Mouse (Mus musculus) E14TG2a.4 (cell line): Measurements from ENCODE around the gene Pgm5.
"Not testable (repeated sequence)": the region's sequence is repeated elsewhere in the genome, so short reads cannot be mapped to it uniquely, and the experiment has no call there.

ENCODE experiments used
- H3K27me3 ChIP-seq: 2 replicates; pipeline ENCODE4 v1.6.1; 2014; ENCODE audit warnings: low read length, control low read depth; ENCODE audit not compliant: insufficient read depth
- H3K36me3 ChIP-seq: 2 replicates; pipeline ENCODE4 v1.6.1; 2014; ENCODE audit warnings: low read length, control low read depth; ENCODE audit not compliant: insufficient read depth
- H3K4me1 ChIP-seq: replicated peaks from 2 replicates; pipeline ENCODE4 v1.6.1; 2014; ENCODE audit warnings: low read depth, low read length, control low read depth
- H3K4me3 ChIP-seq: replicated peaks from 2 replicates; pipeline ENCODE4 v1.5.1; 2014; ENCODE audit warnings: mild to moderate bottlenecking, low read length
- H3K9me3 ChIP-seq: 2 replicates; pipeline ENCODE4 v1.6.1; 2014; ENCODE audit warnings: low read length, control low read depth
- CTCF ChIP-seq: conservative IDR thresholded peaks from 2 replicates; pipeline ENCODE4 v1.5.1; 2014; ENCODE audit warnings: low read length
- NANOG ChIP-seq: IDR thresholded peaks from 2 replicates; pipeline ENCODE4 v1.6.1; 2014; ENCODE audit warnings: borderline replicate concordance, low read length, mixed read lengths
- POU5F1 ChIP-seq: IDR thresholded peaks from 2 replicates; pipeline ENCODE4 v1.6.1; 2014; ENCODE audit warnings: low read length, borderline replicate concordance

Pgm5 gene

GRCm38 (mm10) chr19:24881237-24881636, 19.6 kb upstream of the Pgm5 start:
- no peaks in the 10 kb centered on the region for H3K9me3 ChIP-seq
- no peaks in the 10 kb centered on the region for H3K36me3 ChIP-seq
- TF ChIP-seq CTCF (no peak), NANOG (no peak), POU5F1 (no peak)
- peaks cover 14% of the 10 kb centered on the region for H3K27me3 ChIP-seq
- no peaks in the 10 kb centered on the region for H3K4me1 ChIP-seq
- no peak overlapping the region for H3K4me3 ChIP-seq

DNA sequence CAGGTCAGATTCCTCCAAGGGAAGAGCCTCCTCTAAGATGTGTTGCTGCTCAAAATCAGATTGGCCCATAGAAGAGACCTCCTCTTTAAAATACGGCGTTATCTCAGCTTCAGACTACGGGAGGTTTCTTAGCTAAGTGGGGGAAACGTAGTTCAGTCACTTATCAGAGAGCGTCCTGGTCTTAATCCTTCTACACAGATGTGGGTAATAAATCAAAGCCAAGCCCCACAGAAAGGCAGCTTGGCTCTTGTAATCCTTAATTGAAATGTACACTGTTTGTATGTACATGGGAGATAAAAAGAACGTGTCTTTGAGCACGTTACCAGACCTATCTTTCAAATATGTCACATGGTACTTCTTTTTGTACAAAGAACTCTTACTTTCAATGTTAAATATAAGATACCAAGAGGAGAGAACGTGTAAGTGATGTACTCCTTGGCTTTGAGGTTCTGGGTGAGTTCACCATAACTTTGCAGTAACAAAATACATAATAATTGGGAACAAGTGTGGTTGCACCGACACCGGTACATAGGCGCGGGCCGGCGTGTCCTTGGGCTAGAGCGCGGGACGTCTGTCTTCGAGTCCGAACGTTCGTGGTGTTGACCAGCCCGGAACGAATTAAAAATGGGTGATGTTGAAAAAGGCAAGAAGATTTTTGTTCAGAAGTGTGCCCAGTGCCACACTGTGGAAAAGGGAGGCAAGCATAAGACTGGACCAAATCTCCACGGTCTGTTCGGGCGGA, 13.6 kb upstream of the Pgm5 start, which contains the start of gene Gm10053:
Gene Gm10053, plus strand, starts transcription at position 558 of the 742 bp plus-strand sequence.
- peaks cover 18% of the 10 kb centered on the region for H3K27me3 ChIP-seq
- H3K36me3 ChIP-seq, H3K9me3 ChIP-seq, H3K4me1 ChIP-seq, H3K4me3 ChIP-seq: not testable (repeated sequence)

GRCm38 (mm10) chr19:24873873-24874272, 12.2 kb upstream of the Pgm5 start:
- no peaks in the 10 kb centered on the region for H3K9me3 ChIP-seq
- no peak overlapping the region for H3K4me3 ChIP-seq
- peaks cover 20% of the 10 kb centered on the region for H3K27me3 ChIP-seq
- no peaks in the 10 kb centered on the region for H3K36me3 ChIP-seq
- TF ChIP-seq NANOG = no peak
- TF ChIP-seq POU5F1 = no peak
- TF ChIP-seq CTCF = no peak
- no peaks in the 10 kb centered on the region for H3K4me1 ChIP-seq

GRCm38 (mm10) chr19:24871037-24871635, 9.5 kb upstream of the Pgm5 start:
- Histone ChIP-seq H3K4me1 (no peaks in the 10 kb centered on the region), H3K4me3 (no peak overlapping the region), H3K27me3 (peaks cover 29% of the 10 kb centered on the region), H3K36me3 (no peaks in the 10 kb centered on the region), H3K9me3 (no peaks in the 10 kb centered on the region)
- no peak for TF ChIP-seq NANOG
- no peak for TF ChIP-seq POU5F1
- TF ChIP-seq CTCF = peak; percentile 98

- no peaks in the 10 kb centered on the region for H3K36me3 ChIP-seq
- H3K4me3 ChIP-seq = no peak overlapping the region
- peaks cover 8% of the 10 kb centered on the region for H3K4me1 ChIP-seq
- peaks cover 57% of the 10 kb centered on the region for H3K27me3 ChIP-seq
- no peaks in the 10 kb centered on the region for H3K9me3 ChIP-seq
- TF ChIP-seq NANOG = no peak
- TF ChIP-seq CTCF = no peak
- TF ChIP-seq POU5F1 = no peak
These were observed 3.8 kb upstream of the Pgm5 start for GRCm38 (mm10) chr19:24865436-24865835.

DNA sequence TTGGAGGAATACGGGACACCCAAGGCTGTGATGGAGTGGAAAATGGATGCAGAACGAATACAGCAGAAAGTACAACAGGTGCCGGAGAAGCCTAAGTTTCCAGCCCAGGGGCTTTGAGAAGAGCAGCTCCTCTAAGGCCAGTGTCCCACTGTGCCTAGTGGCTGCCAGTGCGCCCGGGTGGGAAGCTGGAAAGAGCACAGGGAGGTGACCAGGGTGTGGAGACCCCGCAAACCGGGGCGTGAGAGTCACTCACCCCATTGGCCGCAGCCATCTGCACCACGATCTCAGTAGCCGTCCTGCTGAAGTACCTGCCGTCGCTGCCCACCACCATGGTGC, 411 bp downstream of the Pgm5 start:
- TF ChIP-seq POU5F1 (no peak), CTCF (no peak), NANOG (no peak)
- Histone ChIP-seq H3K27me3 (peaks cover 51% of the 10 kb centered on the region), H3K9me3 (no peaks in the 10 kb centered on the region), H3K4me1 (peaks cover 8% of the 10 kb centered on the region), H3K36me3 (no peaks in the 10 kb centered on the region), H3K4me3 (peak overlapping the region; percentile 77)

DNA sequence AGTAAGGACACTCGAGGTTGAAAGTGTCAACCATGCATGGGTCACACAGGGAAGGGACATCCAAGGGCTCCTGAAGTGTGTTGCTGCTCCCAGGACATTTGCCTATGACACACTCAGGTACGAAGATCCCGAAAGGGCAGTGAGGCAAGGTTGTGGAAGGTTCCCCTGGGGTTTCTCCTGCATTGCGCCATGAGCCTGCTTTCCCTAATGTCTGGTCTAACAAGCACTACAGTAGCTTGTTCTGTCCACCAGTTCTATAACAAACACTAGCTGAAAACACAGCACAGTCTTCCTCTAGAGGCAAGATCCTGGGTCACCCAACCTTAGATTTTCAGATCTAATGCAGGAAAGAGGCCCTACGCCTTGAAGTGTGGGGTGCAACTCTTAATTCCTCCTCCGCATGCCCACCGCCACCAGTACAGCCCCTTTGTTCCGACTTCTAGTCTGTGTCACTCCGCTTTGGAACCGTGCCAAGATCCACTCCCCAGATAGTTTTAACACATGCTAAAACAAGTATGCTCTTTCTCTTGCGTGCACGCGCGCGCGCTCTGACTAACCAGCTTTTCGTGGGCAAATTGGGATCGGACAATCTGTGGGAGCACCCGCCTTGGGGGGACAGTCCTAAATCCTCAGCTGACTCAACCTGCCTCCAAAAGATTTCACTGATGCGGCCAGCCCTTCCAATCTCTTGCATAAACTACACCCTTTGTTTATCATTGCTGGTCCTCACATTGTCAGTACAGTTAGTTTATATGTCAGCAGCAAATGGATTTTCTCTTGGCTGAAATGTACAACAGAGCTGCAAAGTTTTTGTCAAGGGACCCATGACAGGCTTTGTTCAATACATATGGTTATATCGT, 10.0 kb downstream of the Pgm5 start:
- H3K4me3 ChIP-seq = no peak overlapping the region
- H3K4me1 ChIP-seq = no peaks in the 10 kb centered on the region
- no peaks in the 10 kb centered on the region for H3K9me3 ChIP-seq
- no peaks in the 10 kb centered on the region for H3K36me3 ChIP-seq
- TF ChIP-seq CTCF (no peak), POU5F1 (no peak)
- H3K27me3 ChIP-seq = no peaks in the 10 kb centered on the region

DNA sequence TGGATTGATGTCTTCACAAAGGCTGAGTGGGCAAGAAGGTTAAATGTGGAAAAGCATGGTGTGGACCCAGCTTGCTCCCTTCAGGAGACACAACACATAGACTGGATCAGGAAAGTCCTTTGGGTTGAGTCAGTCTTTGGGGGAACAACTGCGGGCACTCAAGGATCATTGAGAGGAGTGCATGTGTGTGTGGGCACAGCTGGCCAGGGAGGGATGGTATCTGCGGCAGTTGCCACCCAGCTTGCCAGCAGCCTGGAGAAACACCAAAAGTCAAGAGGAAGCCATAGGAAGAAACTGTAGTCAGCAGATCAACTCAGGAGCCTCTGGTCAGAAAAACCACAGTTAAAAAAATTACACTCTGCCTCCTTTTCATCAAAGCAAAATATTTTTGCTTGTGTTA, 12.8 kb downstream of the Pgm5 start:
- no peaks in the 10 kb centered on the region for H3K9me3 ChIP-seq
- no peaks in the 10 kb centered on the region for H3K4me1 ChIP-seq
- no peak overlapping the region for H3K4me3 ChIP-seq
- TF ChIP-seq CTCF = no peak
- no peak for TF ChIP-seq POU5F1
- TF ChIP-seq NANOG = no peak
- no peaks in the 10 kb centered on the region for H3K36me3 ChIP-seq
- no peaks in the 10 kb centered on the region for H3K27me3 ChIP-seq
